Mouse (Mus musculus) embryonic fibroblast, embryonic 13.5 days (primary cell): ENCODE data around the gene Slc5a10. TPM values are rescaled to one million over a fixed set of nuclear protein-coding genes. Genes with fewer than 3 reads are reported as not detected.

Experiments used
- H3K27ac ChIP-seq: 2 replicates; pipeline ENCODE4 v1.5.1; 2012; ENCODE audit warnings: low read length, control low read depth, inconsistent platforms; ENCODE audit not compliant: insufficient read depth
- H3K4me1 ChIP-seq: 2 replicates; pipeline ENCODE4 v1.6.1; 2011; ENCODE audit warnings: low read length; ENCODE audit not compliant: control insufficient read depth, insufficient read depth
- H3K4me3 ChIP-seq: 2 replicates; pipeline ENCODE4 v1.5.1; 2011; ENCODE audit warnings: mild to moderate bottlenecking, control low read depth, low read length; ENCODE audit not compliant: insufficient read depth
- CTCF ChIP-seq: IDR thresholded peaks from 2 replicates; pipeline ENCODE4 v1.5.1; 2011; ENCODE audit warnings: mild to moderate bottlenecking, control low read depth, low read length, moderate library complexity, borderline replicate concordance; ENCODE audit not compliant: insufficient read depth
- POLR2A ChIP-seq: IDR thresholded peaks from 2 replicates; pipeline ENCODE4 v1.6.1; 2011; ENCODE audit warnings: low read depth, mild to moderate bottlenecking, control low read depth, low read length, moderate library complexity
- polyA plus RNA-seq: library from polyadenylated mRNA; stranded (reverse); fragments of >200 nt; gene quantifications from 2 replicates; pipeline ENCODE4 v1.2.4, GENCODE M21; 2011; ENCODE audit warnings: low read depth; ENCODE audit not compliant: missing spikeins, insufficient read length

Gene Slc5a10
- polyA plus RNA-seq, 1 experiment = not detected

GRCm38 (mm10) chr11:61659011-61659858, 61.4 kb downstream of the Slc5a10 start:
- TF ChIP-seq POLR2A (no peak), CTCF (no peak)
- no peak overlapping the region for H3K4me3 ChIP-seq
- no peak overlapping the region for H3K27ac ChIP-seq
- H3K4me1 ChIP-seq = no peaks in the 10 kb centered on the region

GRCm38 (mm10) chr11:61658360-61658922, 62.2 kb downstream of the Slc5a10 start:
- no peak for TF ChIP-seq POLR2A
- no peak for TF ChIP-seq CTCF
- Histone ChIP-seq H3K4me3 (no peak overlapping the region), H3K27ac (no peak overlapping the region), H3K4me1 (no peaks in the 10 kb centered on the region)

GRCm38 (mm10) chr11:61657432-61657831, 63.2 kb downstream of the Slc5a10 start:
- Histone ChIP-seq H3K4me3 (no peak overlapping the region), H3K4me1 (no peaks in the 10 kb centered on the region), H3K27ac (no peak overlapping the region)
- TF ChIP-seq CTCF (no peak), POLR2A (no peak)

GRCm38 (mm10) chr11:61656148-61656850, 64.3 kb downstream of the Slc5a10 start:
- TF ChIP-seq POLR2A = no peak
- TF ChIP-seq CTCF = no peak
- H3K4me1 ChIP-seq = no peaks in the 10 kb centered on the region
- no peak overlapping the region for H3K27ac ChIP-seq
- H3K4me3 ChIP-seq = no peak overlapping the region

- H3K4me1 ChIP-seq = no peaks in the 10 kb centered on the region
- no peak overlapping the region for H3K27ac ChIP-seq
- TF ChIP-seq CTCF = no peak
- TF ChIP-seq POLR2A = no peak
- no peak overlapping the region for H3K4me3 ChIP-seq
Measured at GRCm38 (mm10) chr11:61655649-61656048, 65.0 kb downstream of the Slc5a10 start.

- H3K4me1 ChIP-seq = no peaks in the 10 kb centered on the region
- H3K4me3 ChIP-seq = no peak overlapping the region
- no peak overlapping the region for H3K27ac ChIP-seq
- TF ChIP-seq CTCF (no peak), POLR2A (no peak)
Measured at GRCm38 (mm10) chr11:61654786-61655311, 65.8 kb downstream of the Slc5a10 start.

GRCm38 (mm10) chr11:61653568-61653967, 67.1 kb downstream of the Slc5a10 start:
- TF ChIP-seq CTCF = no peak
- TF ChIP-seq POLR2A = no peak
- no peak overlapping the region for H3K27ac ChIP-seq
- no peaks in the 10 kb centered on the region for H3K4me1 ChIP-seq
- no peak overlapping the region for H3K4me3 ChIP-seq

GRCm38 (mm10) chr11:61652686-61653447, 67.8 kb downstream of the Slc5a10 start, which contains the start of gene Grap:
Grap (plus strand) TSS chr11:61653265.
- no peak within 1 kb of the TSS for H3K27ac ChIP-seq
- no peak within 1 kb of the TSS for H3K4me3 ChIP-seq
- TF ChIP-seq POLR2A (no peak), CTCF (no peak)
- peaks cover 5% of the 10 kb centered on the region for H3K4me1 ChIP-seq

- Histone ChIP-seq H3K27ac (no peak overlapping the region), H3K4me3 (no peak overlapping the region), H3K4me1 (peaks cover 5% of the 10 kb centered on the region)
- TF ChIP-seq POLR2A (no peak), CTCF (no peak)
Measured at GRCm38 (mm10) chr11:61652216-61652615, 68.4 kb downstream of the Slc5a10 start.
